Mouse (Mus musculus): Measurements from ENCODE around the gene Arf3.

DNA sequence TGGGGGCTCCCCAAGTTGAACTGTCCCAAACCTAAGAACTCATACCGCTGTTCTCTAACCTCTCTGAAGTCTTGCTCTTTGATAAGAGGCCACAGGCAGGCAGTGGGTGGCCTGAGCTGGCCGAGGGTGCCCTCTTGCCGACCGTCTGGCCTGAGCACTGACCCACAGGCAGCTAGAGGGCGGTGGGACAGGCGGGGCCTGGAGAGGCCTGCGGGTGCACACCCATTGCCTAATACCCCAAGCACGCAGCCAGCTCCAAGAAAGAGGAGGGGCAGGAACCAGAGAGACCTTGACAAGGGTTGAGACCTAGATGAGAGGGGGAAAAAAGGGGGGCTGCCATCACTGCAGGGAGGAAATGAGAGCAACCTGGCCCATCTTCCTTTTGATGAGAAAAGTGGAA is 17.1 kb upstream of the Arf3 start:
- TF ChIP-seq CTCF (conservative IDR thresholded peaks at IDR 0.05; ENCODE audit: low read length) (no peak), NANOG (IDR thresholded peaks at IDR 0.05; ENCODE audit: borderline replicate concordance, low read length) (no peak)

All from E14TG2a.4 (cell line).